Mouse (Mus musculus) neural tube, embryonic 14.5 days (tissue): Measurements from ENCODE around the gene Paxbp1. TPM values are rescaled to one million over a fixed set of nuclear protein-coding genes. Genes with fewer than 3 reads are reported as not detected.

ENCODE experiments used
- ATAC-seq: fragments of 200-750 bp; cut with Nextera tagmentation; 2 replicates; pipeline ENCODE4 v1.8.0; 2017; ENCODE audit warnings: low read depth, mild to moderate bottlenecking, moderate TSS enrichment, moderate library complexity
- H3K27ac ChIP-seq: fragments of 300-500 bp; sonication (generic); 2 replicates; pipeline ENCODE4 v1.5.1; 2014; ENCODE audit warnings: low read depth, mild to moderate bottlenecking, control low read depth, low read length, moderate library complexity, mixed read lengths
- H3K27me3 ChIP-seq: fragments of 300-500 bp; sonication (generic); 2 replicates; pipeline ENCODE4 v1.6.1; 2014; ENCODE audit warnings: low read length; ENCODE audit not compliant: control insufficient read depth, insufficient read depth
- H3K36me3 ChIP-seq: fragments of 300-500 bp; sonication (generic); 2 replicates; pipeline ENCODE4 v1.6.1; 2014; ENCODE audit warnings: low read length, mixed read lengths; ENCODE audit not compliant: control insufficient read depth, insufficient read depth
- H3K4me1 ChIP-seq: fragments of 300-500 bp; sonication (generic); 2 replicates; pipeline ENCODE4 v1.6.1; 2014; ENCODE audit warnings: low read length; ENCODE audit not compliant: control insufficient read depth, insufficient read depth
- H3K4me2 ChIP-seq: fragments of 300-500 bp; sonication (generic); 2 replicates; pipeline ENCODE4 v1.6.1; 2014; ENCODE audit warnings: mild to moderate bottlenecking, low read depth, low read length, control low read depth
- H3K4me3 ChIP-seq: fragments of 300-500 bp; sonication (generic); 2 replicates; pipeline ENCODE4 v1.5.1; 2014; ENCODE audit warnings: low read depth, low read length, control low read depth, mixed read lengths
- H3K9ac ChIP-seq: fragments of 300-500 bp; sonication (generic); replicated peaks from 2 replicates; pipeline ENCODE4 v1.6.1; 2014; ENCODE audit warnings: low read depth, mild to moderate bottlenecking, control low read depth, low read length, mixed read lengths
- H3K9me3 ChIP-seq: fragments of 300-500 bp; sonication (generic); 2 replicates; pipeline ENCODE4 v1.6.1; 2016; ENCODE audit warnings: low read length; ENCODE audit not compliant: control insufficient read depth
- WGBS: fragments of 180-500 bp; shearing (Covaris S2); extraction: QIAGEN DNeasy Blood & Tissue Kit; methylation state at CpG from one replicate; pipeline ENCODE4 v1.1.7; 2014; 5-methylcytosine and 5-hydroxymethylcytosine counted together
- polyA plus RNA-seq: library from polyadenylated mRNA; unstranded; fragments of >200 nt; fragmentation: Nextera tagmentation; extraction: Ambion mirVana; gene quantifications from 2 replicates; pipeline ENCODE4 v1.2.1, GENCODE M21; 2014

Gene Paxbp1
- polyA plus RNA-seq, 1 experiment from 2014 or later: 89.2 TPM

DNA sequence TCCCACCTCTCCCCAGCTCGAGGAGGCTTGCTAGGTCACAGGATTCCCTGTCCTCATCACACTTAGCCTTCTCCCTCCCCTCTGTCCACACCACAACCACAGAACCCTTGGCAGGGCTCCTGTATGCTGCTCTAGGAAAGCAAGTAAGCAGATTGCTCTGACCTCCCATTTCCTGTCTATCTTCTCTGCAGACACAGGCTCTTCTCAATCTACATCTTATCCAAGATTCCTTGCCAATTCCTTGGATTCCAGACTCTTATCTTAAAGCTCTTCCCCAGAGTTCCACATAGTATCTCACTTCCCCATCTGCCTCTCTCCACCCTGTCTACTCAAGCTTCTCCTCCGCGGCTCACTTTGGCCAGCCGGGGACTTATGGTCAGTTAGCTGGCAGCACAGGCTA, 49.3 kb downstream of the Paxbp1 start:
- WGBS: 82% methylated on average over 4 of the region's 4 CpGs

DNA sequence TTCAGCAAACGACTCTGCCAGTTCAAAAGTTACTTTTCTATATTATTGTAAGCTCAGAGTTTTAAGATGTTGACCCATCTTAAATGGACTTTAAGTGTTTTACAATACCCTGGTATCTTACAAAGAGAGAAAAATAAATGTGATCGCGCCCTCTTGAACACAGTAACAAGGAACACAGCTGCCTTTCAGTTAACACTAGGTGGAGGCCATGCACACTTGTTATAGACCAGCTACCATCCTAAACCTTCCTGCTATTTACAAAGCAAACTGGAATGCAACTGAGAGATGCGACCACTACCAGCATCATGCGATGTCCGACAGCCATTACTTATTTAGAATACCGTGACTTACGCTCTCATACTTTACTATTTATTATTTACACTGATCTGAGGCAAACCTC, 55.2 kb downstream of the Paxbp1 start:
- Histone ChIP-seq H3K4me3 (no peak overlapping the region), H3K36me3 (peaks cover 22% of the 10 kb centered on the region), H3K4me2 (no peak overlapping the region), H3K9ac (no peak overlapping the region), H3K27ac (no peak overlapping the region), H3K27me3 (no peaks in the 10 kb centered on the region), H3K4me1 (no peaks in the 10 kb centered on the region), H3K9me3 (no peaks in the 10 kb centered on the region)
- WGBS: 95% methylated on average over 8 of the region's 8 CpGs
- no peak for ATAC-seq

More for the DNA sequence above, 49.3 kb downstream of the Paxbp1 start:
- Histone ChIP-seq H3K4me2 (no peak overlapping the region), H3K9me3 (no peaks in the 10 kb centered on the region), H3K27ac (no peak overlapping the region), H3K27me3 (no peaks in the 10 kb centered on the region), H3K4me1 (no peaks in the 10 kb centered on the region), H3K36me3 (peaks cover 14% of the 10 kb centered on the region; the same call in 1 of the 2 replicates), H3K9ac (no peak overlapping the region), H3K4me3 (no peak overlapping the region)
- ATAC-seq: no peak

DNA sequence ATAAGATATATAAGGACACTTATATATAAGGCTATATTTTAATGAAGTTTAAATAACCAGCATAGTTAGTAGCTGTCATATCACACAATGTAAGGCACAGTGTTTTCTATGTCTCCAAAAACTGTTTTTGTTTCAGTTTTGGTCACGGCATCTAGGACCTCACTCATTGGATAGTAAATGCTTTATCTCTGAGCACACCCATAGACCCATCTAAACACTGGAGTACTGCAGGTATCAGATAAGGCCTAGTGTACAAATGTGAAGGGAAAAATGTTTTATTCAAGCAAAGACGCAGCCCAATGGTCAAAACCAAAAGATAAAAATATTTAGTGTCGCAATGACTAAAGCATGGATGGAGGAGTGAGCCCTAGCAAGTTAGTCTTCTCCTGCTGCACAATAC, 55.7 kb downstream of the Paxbp1 start:
- ATAC-seq: no peak

DNA sequence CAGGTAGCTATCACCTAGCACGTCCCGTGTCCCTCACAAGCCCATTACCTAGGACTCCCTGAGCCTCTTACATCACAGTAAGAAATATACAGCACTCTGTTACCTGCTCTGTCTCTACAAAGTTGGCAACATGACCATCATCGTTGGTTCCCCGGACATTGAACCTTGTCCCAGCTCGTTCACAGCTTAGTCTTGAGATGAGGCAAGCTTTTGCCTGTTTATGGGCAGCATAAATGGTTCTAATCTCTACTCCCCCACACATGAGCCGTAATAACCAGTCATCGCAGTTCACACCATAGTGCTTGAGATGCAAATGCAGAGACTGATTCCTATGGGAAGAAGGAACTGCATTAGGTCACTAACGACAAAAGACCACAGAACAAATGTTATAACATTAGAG, 56.3 kb downstream of the Paxbp1 start:
- H3K27ac ChIP-seq: no peak overlapping the region
- 92% methylated on average over 8 of the region's 8 CpGs for WGBS
- H3K9ac ChIP-seq: no peak overlapping the region
- ATAC-seq: no peak
- no peak overlapping the region for H3K4me3 ChIP-seq
- H3K4me2 ChIP-seq: no peak overlapping the region
- H3K27me3 ChIP-seq: no peaks in the 10 kb centered on the region
- no peaks in the 10 kb centered on the region for H3K9me3 ChIP-seq
- peaks cover 22% of the 10 kb centered on the region for H3K36me3 ChIP-seq
- H3K4me1 ChIP-seq: no peaks in the 10 kb centered on the region

More for the DNA sequence above, 55.7 kb downstream of the Paxbp1 start:
- Histone ChIP-seq H3K9me3 (no peaks in the 10 kb centered on the region), H3K36me3 (peaks cover 22% of the 10 kb centered on the region), H3K4me3 (no peak overlapping the region), H3K27me3 (no peaks in the 10 kb centered on the region), H3K4me2 (no peak overlapping the region), H3K27ac (no peak overlapping the region), H3K9ac (no peak overlapping the region), H3K4me1 (no peaks in the 10 kb centered on the region)
- WGBS: 94% methylated on average over 3 of the region's 3 CpGs

DNA sequence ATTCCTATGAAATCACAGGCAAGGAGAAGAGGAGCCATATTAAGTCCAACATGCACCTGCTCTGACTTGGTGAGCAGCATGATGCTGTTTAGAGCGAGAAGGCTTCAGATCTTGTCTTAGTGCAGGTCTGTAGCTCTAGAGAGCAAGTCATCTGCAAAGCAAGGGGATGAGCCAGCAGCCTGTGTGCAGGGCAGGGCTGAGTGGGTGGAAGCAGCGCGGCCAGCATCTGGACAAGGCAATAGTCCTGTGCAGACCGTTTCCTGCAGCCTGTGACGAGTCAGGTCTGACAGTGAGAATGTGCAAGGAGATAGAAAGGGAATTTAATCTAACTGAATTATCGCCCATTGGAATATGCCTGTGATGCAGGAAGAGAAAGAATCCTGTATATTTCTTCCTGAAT, 73.3 kb downstream of the Paxbp1 start:
- no peaks in the 10 kb centered on the region for H3K27me3 ChIP-seq
- ATAC-seq: no peak
- H3K27ac ChIP-seq: no peak overlapping the region
- H3K36me3 ChIP-seq: peaks cover 33% of the 10 kb centered on the region
- 93% methylated on average over 6 of the region's 6 CpGs for WGBS
- H3K4me3 ChIP-seq: no peak overlapping the region
- no peak overlapping the region for H3K9ac ChIP-seq
- no peaks in the 10 kb centered on the region for H3K4me1 ChIP-seq
- no peak overlapping the region for H3K4me2 ChIP-seq
- H3K9me3 ChIP-seq: no peaks in the 10 kb centered on the region

DNA sequence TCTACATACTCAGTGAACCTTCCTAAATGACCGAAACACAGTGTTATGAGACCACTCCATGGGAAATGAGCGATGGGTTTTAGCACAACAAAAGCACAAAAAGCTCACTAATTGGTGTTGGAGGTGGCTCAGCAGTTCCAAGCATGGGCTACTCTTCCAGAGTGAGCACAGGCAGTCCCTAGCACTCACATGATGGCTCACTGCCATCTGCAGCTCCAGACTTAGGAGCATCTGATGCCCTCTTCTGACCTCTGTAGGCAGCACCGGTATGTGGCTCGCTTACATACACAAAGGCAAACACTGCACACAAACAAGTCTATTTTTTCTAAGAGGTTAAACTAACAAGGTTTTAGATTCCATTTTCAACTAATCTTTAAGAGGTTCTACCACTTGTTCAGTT, 78.1 kb downstream of the Paxbp1 start:
- no peak for ATAC-seq
- Histone ChIP-seq H3K36me3 (peaks cover 47% of the 10 kb centered on the region), H3K4me1 (no peaks in the 10 kb centered on the region), H3K9me3 (no peaks in the 10 kb centered on the region), H3K4me3 (no peak overlapping the region), H3K9ac (no peak overlapping the region), H3K4me2 (no peak overlapping the region), H3K27ac (no peak overlapping the region), H3K27me3 (no peaks in the 10 kb centered on the region)
- WGBS: 88% methylated on average over 4 of the region's 4 CpGs

DNA sequence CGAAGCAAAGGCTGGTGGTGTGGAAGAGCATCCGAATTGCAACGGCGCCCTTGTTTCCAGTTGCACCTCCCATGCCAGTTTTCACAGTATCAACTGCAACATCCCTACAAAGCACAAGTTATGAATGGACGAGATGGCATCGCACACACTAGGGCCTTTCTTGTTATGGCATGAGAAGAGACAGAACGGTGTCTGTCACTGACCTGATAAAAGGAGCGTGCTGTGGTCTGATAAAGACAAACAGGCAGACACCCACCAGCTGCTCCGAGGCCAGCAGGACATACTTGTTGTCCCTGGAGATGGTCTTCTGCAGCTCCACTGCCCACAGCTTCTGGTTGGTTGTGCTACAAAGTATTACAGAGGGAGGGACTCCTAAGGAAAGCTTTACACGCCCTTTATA, 80.0 kb downstream of the Paxbp1 start:
- Histone ChIP-seq H3K9me3 (no peaks in the 10 kb centered on the region), H3K4me1 (no peaks in the 10 kb centered on the region), H3K36me3 (peaks cover 45% of the 10 kb centered on the region), H3K4me2 (no peak overlapping the region), H3K4me3 (no peak overlapping the region), H3K27ac (no peak overlapping the region), H3K9ac (no peak overlapping the region), H3K27me3 (no peaks in the 10 kb centered on the region)
- ATAC-seq: no peak
- 94% methylated on average over 10 of the region's 10 CpGs for WGBS

Other genes starting within 250 kb of the Paxbp1 start
- 11.5 and 13.4 TPM in 2 replicates for gene Urb1, start 234.1 kb downstream of the Paxbp1 start, polyA plus RNA-seq
- 2.1 and 2.2 TPM in 2 replicates for gene Eva1c, start 217.8 kb downstream of the Paxbp1 start, polyA plus RNA-seq
- gene Cfap298, start 109.4 kb downstream of the Paxbp1 start, polyA plus RNA-seq: 46.2 and 54.5 TPM in 2 replicates
- 62.7 and 72.0 TPM in 2 replicates for gene Synj1, start 33.2 kb downstream of the Paxbp1 start, polyA plus RNA-seq
- gene 4932438H23Rik, start 50.6 kb upstream of the Paxbp1 start, polyA plus RNA-seq: 0.37 and 0.41 TPM in 2 replicates
- 6.5 and 8.3 TPM in 2 replicates for gene Olig2, start 180.9 kb upstream of the Paxbp1 start, polyA plus RNA-seq
- gene Olig1, start 225.2 kb upstream of the Paxbp1 start, polyA plus RNA-seq: 49.3 and 62.2 TPM in 2 replicates